Mouse (Mus musculus): ENCODE results near the gene Eda. TPM values are rescaled to one million over a fixed set of nuclear protein-coding genes. Genes with fewer than 3 reads are reported as not detected.

The Eda gene
- polyA plus RNA-seq, 1 experiment from 2014 or later, result 3.7 TPM

DNA sequence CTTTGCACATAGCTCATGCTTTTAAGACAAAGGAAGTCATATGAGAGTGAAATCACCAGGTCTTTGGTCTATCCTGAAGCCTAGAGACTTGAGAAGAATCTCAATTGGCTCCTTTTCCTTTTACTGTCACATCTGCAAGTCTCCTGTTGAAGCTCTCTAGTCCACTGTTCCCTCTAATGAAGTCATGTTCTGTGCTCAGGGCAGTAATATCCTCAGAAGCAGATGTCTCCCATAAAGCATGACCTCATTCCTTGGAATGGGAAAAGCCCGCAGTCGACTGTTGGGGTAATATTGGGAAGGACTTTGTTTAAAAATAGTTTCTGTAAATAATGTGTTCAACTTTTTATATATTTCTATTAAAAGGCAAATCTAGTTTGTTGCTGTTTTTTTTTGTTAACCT is 381.6 kb downstream of the Eda start:
- Histone ChIP-seq H3K27ac (replicated peaks in 1 of 2; ENCODE audit: control insufficient read depth in 1 of 2, insufficient read depth in 1 of 2, low read depth in 2 of 2, low read length in 2 of 2) (no peak overlapping the region), H3K36me3 (ENCODE audit: control insufficient read depth, insufficient read depth, low read length) (no peaks in the 10 kb centered on the region), H3K4me2 (ENCODE audit: low read length) (no peak overlapping the region), H3K9me3 (ENCODE audit: control insufficient read depth, low read length) (no peaks in the 10 kb centered on the region), H3K9ac (ENCODE audit: low read length) (no peak overlapping the region), H3K4me1 (ENCODE audit: control insufficient read depth in 2 of 2, insufficient read depth in 2 of 2, low read length in 2 of 2) (no peaks in the 10 kb centered on the region), H3K4me3 (ENCODE audit: control insufficient read depth in 1 of 2, insufficient read depth in 1 of 2, low read depth in 1 of 2, low read length in 2 of 2) (no peak overlapping the region), H3K27me3 (ENCODE audit: control insufficient read depth, insufficient read depth, low read length) (no peaks in the 10 kb centered on the region)
- WGBS, result 77% methylated on average over 2 of the region's 2 CpGs
- no peak for ATAC-seq (ENCODE audit: insufficient number of reproducible peaks, insufficient read depth, low FRiP score, low read depth)

DNA sequence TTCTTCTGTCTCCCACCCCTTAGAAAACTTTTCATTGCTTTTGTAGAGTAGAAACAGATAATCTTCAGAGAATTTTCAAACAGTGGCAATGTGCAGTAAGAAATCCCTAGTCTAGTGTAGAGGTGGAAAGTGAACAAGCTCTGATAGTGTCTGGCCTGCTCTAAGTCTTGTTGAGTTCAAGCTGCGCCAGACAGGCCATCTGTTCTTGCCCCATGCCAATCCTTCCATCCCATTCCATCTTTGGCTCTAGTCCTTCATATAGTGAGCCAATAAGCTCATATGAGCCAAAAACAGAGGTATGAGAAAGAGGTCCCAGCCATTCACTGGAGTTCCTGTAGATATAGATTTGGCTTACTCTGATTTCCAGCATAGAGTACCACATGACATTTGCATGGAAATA is 414.5 kb downstream of the Eda start:
- no peak overlapping the region for H3K4me3 ChIP-seq (ENCODE audit: control insufficient read depth in 1 of 2, insufficient read depth in 1 of 2, low read depth in 1 of 2, low read length in 2 of 2)
- no peaks in the 10 kb centered on the region for H3K36me3 ChIP-seq (ENCODE audit: control insufficient read depth, insufficient read depth, low read length)
- H3K4me2 ChIP-seq (ENCODE audit: low read length), result no peak overlapping the region
- no peaks in the 10 kb centered on the region for H3K27me3 ChIP-seq (ENCODE audit: control insufficient read depth, insufficient read depth, low read length)
- peaks cover 3% of the 10 kb centered on the region; the same call in 1 of the 2 replicates for H3K9me3 ChIP-seq (ENCODE audit: control insufficient read depth, low read length)
- WGBS, result 75% methylated on average over 1 of the region's 1 CpGs
- ATAC-seq (ENCODE audit: insufficient number of reproducible peaks, insufficient read depth, low FRiP score, low read depth), result no peak
- H3K9ac ChIP-seq (ENCODE audit: low read length), result no peak overlapping the region
- H3K4me1 ChIP-seq (ENCODE audit: control insufficient read depth in 2 of 2, insufficient read depth in 2 of 2, low read length in 2 of 2), result no peaks in the 10 kb centered on the region
- no peak overlapping the region for H3K27ac ChIP-seq (replicated peaks in 1 of 2; ENCODE audit: control insufficient read depth in 1 of 2, insufficient read depth in 1 of 2, low read depth in 2 of 2, low read length in 2 of 2)

DNA sequence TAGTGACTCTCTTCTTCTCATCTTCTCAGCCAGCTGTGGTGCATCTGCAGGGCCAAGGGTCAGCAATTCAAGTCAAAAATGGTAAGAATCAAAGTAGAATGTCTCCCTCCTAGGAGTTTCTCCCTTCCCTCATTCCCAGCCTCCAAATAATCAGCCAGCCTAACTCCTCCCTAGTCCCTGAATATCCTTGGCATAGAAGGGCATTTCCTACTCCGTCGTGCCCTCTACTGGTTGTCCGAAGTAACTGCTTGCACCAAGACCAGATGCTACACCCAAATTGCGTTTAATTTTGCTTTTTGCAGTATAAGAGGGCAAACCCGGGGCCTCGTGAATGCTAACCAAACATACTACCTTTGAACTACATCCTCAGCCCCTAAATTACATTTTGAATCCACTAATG is 416.9 kb downstream of the Eda start:
- ATAC-seq (ENCODE audit: insufficient number of reproducible peaks, insufficient read depth, low FRiP score, low read depth), result no peak
- no peak overlapping the region for H3K4me3 ChIP-seq (ENCODE audit: control insufficient read depth in 1 of 2, insufficient read depth in 1 of 2, low read depth in 1 of 2, low read length in 2 of 2)
- no peak overlapping the region for H3K4me2 ChIP-seq (ENCODE audit: low read length)
- H3K9ac ChIP-seq (ENCODE audit: low read length), result no peak overlapping the region
- no peaks in the 10 kb centered on the region for H3K4me1 ChIP-seq (ENCODE audit: control insufficient read depth in 2 of 2, insufficient read depth in 2 of 2, low read length in 2 of 2)
- H3K27ac ChIP-seq (replicated peaks in 1 of 2; ENCODE audit: control insufficient read depth in 1 of 2, insufficient read depth in 1 of 2, low read depth in 2 of 2, low read length in 2 of 2), result no peak overlapping the region
- no peaks in the 10 kb centered on the region for H3K36me3 ChIP-seq (ENCODE audit: control insufficient read depth, insufficient read depth, low read length)
- H3K9me3 ChIP-seq (ENCODE audit: control insufficient read depth, low read length), result peaks cover 3% of the 10 kb centered on the region; the same call in 1 of the 2 replicates
- 30% methylated on average over 6 of the region's 6 CpGs for WGBS
- no peaks in the 10 kb centered on the region for H3K27me3 ChIP-seq (ENCODE audit: control insufficient read depth, insufficient read depth, low read length)

DNA sequence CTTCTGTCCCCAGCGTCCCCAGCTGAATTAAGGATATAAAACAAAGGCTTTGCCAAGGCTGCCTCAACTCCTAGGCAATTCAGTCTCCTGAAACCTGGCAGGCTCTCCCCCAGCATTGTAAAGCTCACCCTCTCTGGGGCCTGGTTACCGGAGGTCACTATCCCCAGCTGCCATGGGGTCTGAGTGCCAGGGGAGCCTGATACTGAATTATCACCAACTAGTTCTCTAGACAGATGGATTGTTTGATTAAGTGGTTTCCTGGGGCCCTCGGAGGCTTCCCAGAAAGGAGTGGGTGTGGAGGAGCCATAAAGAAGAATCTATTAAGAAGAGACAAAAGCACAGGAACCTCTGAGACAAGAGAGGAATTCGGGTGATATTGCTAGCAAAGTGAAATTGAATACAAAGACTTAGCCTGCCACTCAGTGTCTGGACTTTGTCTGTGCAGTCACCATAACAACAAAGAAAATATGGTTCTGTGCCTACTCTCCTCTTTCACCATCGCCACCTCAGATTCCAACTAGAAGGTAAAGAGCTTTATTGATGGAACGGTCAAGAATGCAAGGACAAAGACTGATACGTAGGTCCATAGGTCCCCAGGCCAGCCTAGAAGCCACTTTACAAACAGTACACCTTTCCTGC is 418.9 kb downstream of the Eda start:
- no peak overlapping the region for H3K27ac ChIP-seq (replicated peaks in 1 of 2; ENCODE audit: control insufficient read depth in 1 of 2, insufficient read depth in 1 of 2, low read depth in 2 of 2, low read length in 2 of 2)
- 58% methylated on average over 7 of the region's 7 CpGs for WGBS
- no peak overlapping the region for H3K4me3 ChIP-seq (ENCODE audit: control insufficient read depth in 1 of 2, insufficient read depth in 1 of 2, low read depth in 1 of 2, low read length in 2 of 2)
- H3K4me1 ChIP-seq (ENCODE audit: control insufficient read depth in 2 of 2, insufficient read depth in 2 of 2, low read length in 2 of 2), result no peaks in the 10 kb centered on the region
- no peaks in the 10 kb centered on the region for H3K9me3 ChIP-seq (ENCODE audit: control insufficient read depth, low read length)
- no peaks in the 10 kb centered on the region for H3K36me3 ChIP-seq (ENCODE audit: control insufficient read depth, insufficient read depth, low read length)
- no peak for ATAC-seq (ENCODE audit: insufficient number of reproducible peaks, insufficient read depth, low FRiP score, low read depth)
- H3K4me2 ChIP-seq (ENCODE audit: low read length), result no peak overlapping the region
- H3K27me3 ChIP-seq (ENCODE audit: control insufficient read depth, insufficient read depth, low read length), result no peaks in the 10 kb centered on the region
- H3K9ac ChIP-seq (ENCODE audit: low read length), result no peak overlapping the region

DNA sequence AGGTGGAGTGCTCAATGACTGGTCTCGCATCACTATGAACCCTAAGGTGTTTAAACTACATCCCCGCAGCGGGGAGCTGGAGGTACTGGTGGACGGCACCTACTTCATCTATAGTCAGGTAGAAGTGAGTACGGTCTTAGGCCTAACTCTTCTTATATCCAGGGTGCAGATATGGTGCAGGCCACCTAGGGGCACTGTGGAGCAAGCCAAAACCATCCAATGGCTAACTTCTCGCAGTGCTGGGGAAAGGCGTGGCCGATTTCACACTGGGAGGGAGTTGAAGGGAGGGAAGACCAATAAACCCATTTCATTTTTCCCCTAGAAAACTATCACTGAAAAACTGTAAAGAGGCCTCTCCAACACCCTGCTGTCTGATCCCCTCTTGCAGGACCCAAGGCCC is 419.6 kb downstream of the Eda start:
- 83% methylated on average over 8 of the region's 8 CpGs for WGBS
- Histone ChIP-seq H3K36me3 (ENCODE audit: control insufficient read depth, insufficient read depth, low read length) (no peaks in the 10 kb centered on the region), H3K9ac (ENCODE audit: low read length) (no peak overlapping the region), H3K4me1 (ENCODE audit: control insufficient read depth in 2 of 2, insufficient read depth in 2 of 2, low read length in 2 of 2) (no peaks in the 10 kb centered on the region), H3K27ac (replicated peaks in 1 of 2; ENCODE audit: control insufficient read depth in 1 of 2, insufficient read depth in 1 of 2, low read depth in 2 of 2, low read length in 2 of 2) (no peak overlapping the region), H3K4me3 (ENCODE audit: control insufficient read depth in 1 of 2, insufficient read depth in 1 of 2, low read depth in 1 of 2, low read length in 2 of 2) (no peak overlapping the region), H3K4me2 (ENCODE audit: low read length) (no peak overlapping the region), H3K9me3 (ENCODE audit: control insufficient read depth, low read length) (no peaks in the 10 kb centered on the region), H3K27me3 (ENCODE audit: control insufficient read depth, insufficient read depth, low read length) (no peaks in the 10 kb centered on the region)
- no peak for ATAC-seq (ENCODE audit: insufficient number of reproducible peaks, insufficient read depth, low FRiP score, low read depth)

DNA sequence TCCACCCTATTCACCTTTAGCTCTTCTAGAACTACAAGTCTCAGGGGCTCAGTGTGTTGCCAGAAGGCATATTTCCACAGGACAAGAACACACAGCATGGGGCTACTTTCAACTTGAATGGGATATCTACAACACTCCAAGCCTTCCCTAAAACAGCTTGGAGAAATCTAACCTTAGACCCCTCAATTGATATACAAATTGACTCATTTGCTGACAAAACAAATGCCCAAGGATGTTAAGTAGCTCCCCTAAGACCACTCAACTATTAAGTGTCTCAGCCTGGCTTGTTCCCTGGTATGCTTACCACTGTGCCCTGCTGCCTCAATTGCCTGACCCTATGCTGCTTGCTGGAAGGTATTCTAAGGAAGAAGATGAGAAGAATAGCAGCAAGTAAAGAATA is 425.5 kb downstream of the Eda start:
- Histone ChIP-seq H3K27ac (replicated peaks in 1 of 2; ENCODE audit: control insufficient read depth in 1 of 2, insufficient read depth in 1 of 2, low read depth in 2 of 2, low read length in 2 of 2) (no peak overlapping the region), H3K27me3 (ENCODE audit: control insufficient read depth, insufficient read depth, low read length) (no peaks in the 10 kb centered on the region), H3K9ac (ENCODE audit: low read length) (no peak overlapping the region), H3K36me3 (ENCODE audit: control insufficient read depth, insufficient read depth, low read length) (no peaks in the 10 kb centered on the region), H3K4me2 (ENCODE audit: low read length) (no peak overlapping the region), H3K4me1 (ENCODE audit: control insufficient read depth in 2 of 2, insufficient read depth in 2 of 2, low read length in 2 of 2) (no peaks in the 10 kb centered on the region), H3K4me3 (ENCODE audit: control insufficient read depth in 1 of 2, insufficient read depth in 1 of 2, low read depth in 1 of 2, low read length in 2 of 2) (no peak overlapping the region), H3K9me3 (ENCODE audit: control insufficient read depth, low read length) (no peaks in the 10 kb centered on the region)
- ATAC-seq (ENCODE audit: insufficient number of reproducible peaks, insufficient read depth, low FRiP score, low read depth), result no peak

DNA sequence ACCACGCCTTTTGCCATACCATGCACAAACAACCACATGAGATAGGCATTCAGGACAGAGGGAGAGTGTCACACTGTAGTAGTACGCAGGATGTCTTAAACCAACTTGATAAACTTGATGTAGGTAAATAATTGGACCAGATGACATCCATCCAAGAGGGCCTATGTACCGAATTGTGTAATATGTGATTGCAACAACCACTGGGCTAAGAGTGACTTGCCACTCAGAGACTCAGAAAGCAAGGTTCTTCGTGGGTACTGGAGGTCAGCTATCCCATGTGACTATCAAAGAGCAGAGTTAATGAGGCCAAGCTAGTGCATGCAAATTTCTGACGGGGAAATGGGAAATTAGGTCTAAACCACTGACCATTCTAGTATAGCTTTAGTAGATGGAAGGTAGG is 426.3 kb downstream of the Eda start:
- H3K27ac ChIP-seq (replicated peaks in 1 of 2; ENCODE audit: control insufficient read depth in 1 of 2, insufficient read depth in 1 of 2, low read depth in 2 of 2, low read length in 2 of 2), result no peak overlapping the region
- ATAC-seq (ENCODE audit: insufficient number of reproducible peaks, insufficient read depth, low FRiP score, low read depth), result no peak
- H3K36me3 ChIP-seq (ENCODE audit: control insufficient read depth, insufficient read depth, low read length), result no peaks in the 10 kb centered on the region
- H3K27me3 ChIP-seq (ENCODE audit: control insufficient read depth, insufficient read depth, low read length), result no peaks in the 10 kb centered on the region
- H3K9me3 ChIP-seq (ENCODE audit: control insufficient read depth, low read length), result no peaks in the 10 kb centered on the region
- H3K4me3 ChIP-seq (ENCODE audit: control insufficient read depth in 1 of 2, insufficient read depth in 1 of 2, low read depth in 1 of 2, low read length in 2 of 2), result no peak overlapping the region
- H3K4me1 ChIP-seq (ENCODE audit: control insufficient read depth in 2 of 2, insufficient read depth in 2 of 2, low read length in 2 of 2), result no peaks in the 10 kb centered on the region
- H3K4me2 ChIP-seq (ENCODE audit: low read length), result no peak overlapping the region
- H3K9ac ChIP-seq (ENCODE audit: low read length), result no peak overlapping the region
- 71% methylated on average over 5 of the region's 5 CpGs for WGBS

DNA sequence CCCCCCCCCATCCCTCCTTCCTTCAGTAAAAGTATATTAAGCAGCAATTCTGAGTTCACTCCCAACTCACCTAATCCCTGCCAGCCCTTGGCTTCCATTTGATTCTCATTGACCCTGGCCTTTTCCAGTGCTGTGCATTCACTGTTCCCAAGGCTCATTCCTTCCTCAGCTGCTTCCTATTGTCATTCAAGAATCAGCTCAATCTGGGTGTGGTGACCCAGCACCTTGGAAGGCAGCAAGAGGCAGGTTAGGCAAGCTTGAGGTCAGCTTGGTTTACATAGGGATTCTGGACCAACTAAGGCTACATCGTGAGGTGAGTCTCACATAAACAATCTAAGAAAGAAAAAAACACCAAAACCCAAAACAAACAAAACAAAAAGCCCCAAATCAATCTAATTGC is 433.8 kb downstream of the Eda start:
- Histone ChIP-seq H3K27me3 (ENCODE audit: control insufficient read depth, insufficient read depth, low read length) (no peaks in the 10 kb centered on the region), H3K4me3 (ENCODE audit: control insufficient read depth in 1 of 2, insufficient read depth in 1 of 2, low read depth in 1 of 2, low read length in 2 of 2) (no peak overlapping the region), H3K4me2 (ENCODE audit: low read length) (no peak overlapping the region), H3K4me1 (ENCODE audit: control insufficient read depth in 2 of 2, insufficient read depth in 2 of 2, low read length in 2 of 2) (no peaks in the 10 kb centered on the region), H3K36me3 (ENCODE audit: control insufficient read depth, insufficient read depth, low read length) (no peaks in the 10 kb centered on the region), H3K9ac (ENCODE audit: low read length) (no peak overlapping the region), H3K9me3 (ENCODE audit: control insufficient read depth, low read length) (no peaks in the 10 kb centered on the region), H3K27ac (replicated peaks in 1 of 2; ENCODE audit: control insufficient read depth in 1 of 2, insufficient read depth in 1 of 2, low read depth in 2 of 2, low read length in 2 of 2) (no peak overlapping the region)
- ATAC-seq (ENCODE audit: insufficient number of reproducible peaks, insufficient read depth, low FRiP score, low read depth), result no peak
- WGBS, result 61% methylated on average over 1 of the region's 1 CpGs

Data from heart, embryonic 14.5 days (tissue).